Mouse (Mus musculus) heart, adult 2 months (tissue): ENCODE data around the gene Zfp827.

Experiments used
- CTCF ChIP-seq: fragments of 200-600 bp; IDR thresholded peaks from 2 replicates; pipeline ENCODE4 v1.8.1; 2022; ENCODE audit warnings: antibody characterized with exemption, mild to moderate bottlenecking, moderate library complexity
- POLR2A ChIP-seq: fragments of 200-500 bp; IDR thresholded peaks from 2 replicates; pipeline ENCODE4 v1.6.1; 2011; ENCODE audit warnings: mild to moderate bottlenecking, low read depth, low read length, control low read depth; ENCODE audit not compliant: insufficient read depth

DNA sequence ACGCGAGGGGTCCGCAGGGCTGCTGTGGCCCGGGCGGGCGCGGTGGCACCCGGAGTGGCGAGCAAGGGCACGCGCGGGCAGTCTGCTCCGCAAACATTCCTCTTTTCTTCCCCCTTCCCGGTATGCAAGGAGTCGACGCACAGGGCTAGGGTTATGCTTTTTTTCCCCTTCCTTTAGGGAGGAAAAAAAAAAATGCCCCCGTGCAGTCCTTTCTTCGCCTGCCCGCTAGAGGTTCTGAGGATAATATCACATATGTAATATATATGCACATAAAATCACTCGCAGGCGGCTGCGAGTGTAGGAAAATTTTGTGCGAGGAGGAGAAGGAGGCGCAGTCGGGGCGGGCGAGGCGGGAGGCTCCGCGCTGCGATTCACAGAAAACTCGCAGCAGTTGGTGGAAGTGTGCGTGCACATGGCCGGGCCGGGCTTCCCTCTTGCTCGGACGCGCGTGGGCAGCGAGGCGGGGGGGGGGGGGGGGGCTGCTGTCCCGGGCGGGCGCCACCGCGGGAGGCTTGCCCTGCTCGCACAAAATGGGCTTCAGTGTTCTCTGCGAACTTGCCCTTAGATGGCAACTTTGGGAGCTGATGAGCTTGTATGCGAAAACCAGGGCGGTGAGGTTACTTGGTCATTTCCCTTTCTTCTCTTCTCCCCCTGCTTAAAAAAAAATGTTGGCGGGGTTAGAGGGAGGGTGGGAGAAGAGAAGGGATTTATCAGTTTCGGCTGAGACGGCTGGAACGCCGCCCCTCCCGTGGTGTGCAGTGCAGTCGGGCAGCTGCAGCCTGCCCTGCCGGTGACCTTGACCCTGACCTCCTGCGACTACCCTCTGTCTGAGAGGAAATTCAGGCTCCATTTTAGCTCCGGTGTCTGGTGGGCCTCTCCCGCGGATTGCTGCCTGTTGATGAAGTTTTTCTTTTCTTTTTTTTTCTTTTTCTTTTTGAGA, 2.4 kb downstream of the Zfp827 start:
- 0 out of 2 replicates have a peak, but pooled peaks have one; percentile 16 for TF ChIP-seq POLR2A
- TF ChIP-seq CTCF = peak; percentile 34
